Mouse (Mus musculus) retina, postnatal 7 days (tissue): ENCODE results near the gene Gpr62.
A peak's percentile ranks its signal among the peaks of the same experiment; 100 is the strongest.

ENCODE experiments used
- DNase-seq: peaks from one replicate; pipeline ENCODE4 v3.0.0-alpha.2; 2012; ENCODE audit warnings: low read depth, low spot score

The Gpr62 gene

GRCm38 (mm10) chr9:106474456-106474855, 8.7 kb upstream of the Gpr62 start:
- peak; percentile 57 for DNase-seq

GRCm38 (mm10) chr9:106473753-106474105, 8.0 kb upstream of the Gpr62 start:
- no peak for DNase-seq

GRCm38 (mm10) chr9:106473081-106473752, 7.5 kb upstream of the Gpr62 start:
- DNase-seq = no peak

GRCm38 (mm10) chr9:106472321-106472720, 6.6 kb upstream of the Gpr62 start:
- no peak for DNase-seq

GRCm38 (mm10) chr9:106471892-106472291, 6.2 kb upstream of the Gpr62 start:
- DNase-seq = no peak

GRCm38 (mm10) chr9:106470991-106471750, 5.4 kb upstream of the Gpr62 start:
- no peak for DNase-seq

GRCm38 (mm10) chr9:106469776-106470175, 4.0 kb upstream of the Gpr62 start:
- DNase-seq = no peak

GRCm38 (mm10) chr9:106469317-106469716, 3.6 kb upstream of the Gpr62 start:
- no peak for DNase-seq

GRCm38 (mm10) chr9:106467746-106468145, 2.0 kb upstream of the Gpr62 start:
- DNase-seq = no peak

- DNase-seq = no peak
These were observed 983 bp upstream of the Gpr62 start for GRCm38 (mm10) chr9:106466721-106467120.

GRCm38 (mm10) chr9:106464751-106465541, 792 bp downstream of the Gpr62 start:
- peak; percentile 57 for DNase-seq

GRCm38 (mm10) chr9:106463122-106464063, 2.3 kb downstream of the Gpr62 start:
- no peak for DNase-seq

GRCm38 (mm10) chr9:106462430-106462800, 3.3 kb downstream of the Gpr62 start:
- DNase-seq = no peak

GRCm38 (mm10) chr9:106461641-106462429, 3.9 kb downstream of the Gpr62 start:
- DNase-seq = no peak

- DNase-seq = no peak
These were observed 4.7 kb downstream of the Gpr62 start for GRCm38 (mm10) chr9:106461026-106461415.

- no peak for DNase-seq
These were observed 5.2 kb downstream of the Gpr62 start for GRCm38 (mm10) chr9:106460401-106461025.

GRCm38 (mm10) chr9:106459946-106460345, 5.8 kb downstream of the Gpr62 start:
- DNase-seq = no peak

- no peak for DNase-seq
These were observed 7.8 kb downstream of the Gpr62 start for GRCm38 (mm10) chr9:106457920-106458319.

GRCm38 (mm10) chr9:106457163-106457559, 8.6 kb downstream of the Gpr62 start:
- DNase-seq = no peak
